Mouse (Mus musculus): ENCODE measurements around the gene Efs.

The Efs gene

GRCm38 (mm10) chr14:54936831-54937160, 10.9 kb upstream of the Efs start:
- no peak for TF ChIP-seq POU5F1 (IDR thresholded peaks at IDR 0.05; ENCODE audit: borderline replicate concordance, low read length)
- TF ChIP-seq CTCF (conservative IDR thresholded peaks at IDR 0.05; ENCODE audit: low read length): no peak
- TF ChIP-seq NANOG (IDR thresholded peaks at IDR 0.05; ENCODE audit: borderline replicate concordance, low read length): no peak
- no peaks in the 10 kb centered on the region for H3K9me3 ChIP-seq (ENCODE audit: low read length)
- peaks cover 36% of the 10 kb centered on the region for H3K4me1 ChIP-seq (replicated peaks; ENCODE audit: low read depth, low read length)
- peaks cover 48% of the 10 kb centered on the region for H3K27me3 ChIP-seq (ENCODE audit: insufficient read depth, low read length)
- H3K4me3 ChIP-seq (replicated peaks; ENCODE audit: low read length): no peak overlapping the region
- no peaks in the 10 kb centered on the region for H3K36me3 ChIP-seq (ENCODE audit: insufficient read depth, low read length)

GRCm38 (mm10) chr14:54935904-54936830, 10.2 kb upstream of the Efs start, which contains the start of gene Cmtm5:
Gene Cmtm5 (plus strand): TSS chr14:54936261.
- Histone ChIP-seq H3K27me3 (ENCODE audit: insufficient read depth, low read length) (peaks cover 44% of the 10 kb centered on the region), H3K36me3 (ENCODE audit: insufficient read depth, low read length) (no peaks in the 10 kb centered on the region), H3K4me3 (replicated peaks; ENCODE audit: low read length) (peak within 1 kb of the TSS; percentile 76), H3K4me1 (replicated peaks; ENCODE audit: low read depth, low read length) (peaks cover 42% of the 10 kb centered on the region), H3K9me3 (ENCODE audit: low read length) (no peaks in the 10 kb centered on the region)
- TF ChIP-seq POU5F1 (IDR thresholded peaks at IDR 0.05; ENCODE audit: borderline replicate concordance, low read length) (no peak), NANOG (IDR thresholded peaks at IDR 0.05; ENCODE audit: borderline replicate concordance, low read length) (no peak), CTCF (conservative IDR thresholded peaks at IDR 0.05; ENCODE audit: low read length) (no peak)

- Histone ChIP-seq H3K4me1 (replicated peaks; ENCODE audit: low read depth, low read length) (peaks cover 66% of the 10 kb centered on the region), H3K4me3 (replicated peaks; ENCODE audit: low read length) (0 out of 2 replicates have a peak within 1 kb of the TSS, but pooled peaks have one; percentile 37), H3K9me3 (ENCODE audit: low read length) (no peaks in the 10 kb centered on the region), H3K36me3 (ENCODE audit: insufficient read depth, low read length) (no peaks in the 10 kb centered on the region), H3K27me3 (ENCODE audit: insufficient read depth, low read length) (peaks cover 52% of the 10 kb centered on the region)
- no peak for TF ChIP-seq NANOG (IDR thresholded peaks at IDR 0.05; ENCODE audit: borderline replicate concordance, low read length)
- no peak for TF ChIP-seq CTCF (conservative IDR thresholded peaks at IDR 0.05; ENCODE audit: low read length)
- TF ChIP-seq POU5F1 (IDR thresholded peaks at IDR 0.05; ENCODE audit: borderline replicate concordance, low read length): no peak
Measured at GRCm38 (mm10) chr14:54932645-54933150, 6.8 kb upstream of the Efs start, which contains the start of gene Il25. Gene Il25 (plus strand): TSS chr14:54932695.

GRCm38 (mm10) chr14:54930431-54930830, 4.5 kb upstream of the Efs start:
- H3K36me3 ChIP-seq (ENCODE audit: insufficient read depth, low read length): no peaks in the 10 kb centered on the region
- no peak overlapping the region for H3K4me3 ChIP-seq (replicated peaks; ENCODE audit: low read length)
- H3K9me3 ChIP-seq (ENCODE audit: low read length): no peaks in the 10 kb centered on the region
- H3K4me1 ChIP-seq (replicated peaks; ENCODE audit: low read depth, low read length): peaks cover 76% of the 10 kb centered on the region
- peaks cover 46% of the 10 kb centered on the region for H3K27me3 ChIP-seq (ENCODE audit: insufficient read depth, low read length)
- TF ChIP-seq POU5F1 (IDR thresholded peaks at IDR 0.05; ENCODE audit: borderline replicate concordance, low read length): no peak
- TF ChIP-seq NANOG (IDR thresholded peaks at IDR 0.05; ENCODE audit: borderline replicate concordance, low read length): no peak
- TF ChIP-seq CTCF (conservative IDR thresholded peaks at IDR 0.05; ENCODE audit: low read length): no peak

- peaks cover 76% of the 10 kb centered on the region for H3K4me1 ChIP-seq (replicated peaks; ENCODE audit: low read depth, low read length)
- no peak overlapping the region; the same call in 1 of the 2 replicates for H3K4me3 ChIP-seq (replicated peaks; ENCODE audit: low read length)
- no peak for TF ChIP-seq NANOG (IDR thresholded peaks at IDR 0.05; ENCODE audit: borderline replicate concordance, low read length)
- TF ChIP-seq POU5F1 (IDR thresholded peaks at IDR 0.05; ENCODE audit: borderline replicate concordance, low read length): no peak
- no peak for TF ChIP-seq CTCF (conservative IDR thresholded peaks at IDR 0.05; ENCODE audit: low read length)
- H3K36me3 ChIP-seq (ENCODE audit: insufficient read depth, low read length): no peaks in the 10 kb centered on the region
- no peaks in the 10 kb centered on the region for H3K9me3 ChIP-seq (ENCODE audit: low read length)
- peaks cover 46% of the 10 kb centered on the region for H3K27me3 ChIP-seq (ENCODE audit: insufficient read depth, low read length)
Measured at GRCm38 (mm10) chr14:54929801-54930200, 3.9 kb upstream of the Efs start.

GRCm38 (mm10) chr14:54927296-54927695, 1.4 kb upstream of the Efs start:
- H3K4me1 ChIP-seq (replicated peaks; ENCODE audit: low read depth, low read length): peaks cover 77% of the 10 kb centered on the region
- peaks cover 4% of the 10 kb centered on the region; the same call in 1 of the 2 replicates for H3K36me3 ChIP-seq (ENCODE audit: insufficient read depth, low read length)
- peaks cover 37% of the 10 kb centered on the region for H3K27me3 ChIP-seq (ENCODE audit: insufficient read depth, low read length)
- TF ChIP-seq NANOG (IDR thresholded peaks at IDR 0.05; ENCODE audit: borderline replicate concordance, low read length): no peak
- TF ChIP-seq POU5F1 (IDR thresholded peaks at IDR 0.05; ENCODE audit: borderline replicate concordance, low read length): no peak
- TF ChIP-seq CTCF (conservative IDR thresholded peaks at IDR 0.05; ENCODE audit: low read length): no peak
- H3K9me3 ChIP-seq (ENCODE audit: low read length): no peaks in the 10 kb centered on the region
- H3K4me3 ChIP-seq (replicated peaks; ENCODE audit: low read length): peak overlapping the region; percentile 87

- peaks cover 11% of the 10 kb centered on the region; the same call in 1 of the 2 replicates for H3K36me3 ChIP-seq (ENCODE audit: insufficient read depth, low read length)
- TF ChIP-seq CTCF (conservative IDR thresholded peaks at IDR 0.05; ENCODE audit: low read length): no peak
- no peak for TF ChIP-seq POU5F1 (IDR thresholded peaks at IDR 0.05; ENCODE audit: borderline replicate concordance, low read length)
- peak overlapping the region; percentile 87 for H3K4me3 ChIP-seq (replicated peaks; ENCODE audit: low read length)
- peaks cover 70% of the 10 kb centered on the region for H3K4me1 ChIP-seq (replicated peaks; ENCODE audit: low read depth, low read length)
- peaks cover 41% of the 10 kb centered on the region for H3K27me3 ChIP-seq (ENCODE audit: insufficient read depth, low read length)
- H3K9me3 ChIP-seq (ENCODE audit: low read length): no peaks in the 10 kb centered on the region
Measured at GRCm38 (mm10) chr14:54926401-54927158, 654 bp upstream of the Efs start.

Data from E14TG2a.4 (cell line).